Mouse (Mus musculus) heart, embryonic 11.5 days (tissue): ENCODE results near the gene Bcas3. TPM values are rescaled to one million over a fixed set of nuclear protein-coding genes. Genes with fewer than 3 reads are reported as not detected.

Source experiments
- ATAC-seq: fragments of 200-750 bp; cut with Nextera tagmentation; replicated peaks from 2 replicates; pipeline ENCODE4 v1.8.0; 2017; ENCODE audit warnings: moderate library complexity; ENCODE audit not compliant: insufficient number of reproducible peaks, low FRiP score, low TSS enrichment
- H3K27ac ChIP-seq: fragments of 300-500 bp; sonication (generic); 2 replicates; pipeline ENCODE4 v1.5.1; 2014; ENCODE audit warnings: mild to moderate bottlenecking, low read depth, low read length
- H3K27me3 ChIP-seq: fragments of 300-500 bp; sonication (generic); 2 replicates; pipeline ENCODE4 v1.6.1; 2014; ENCODE audit warnings: mild to moderate bottlenecking, low read length, mixed read lengths; ENCODE audit not compliant: control insufficient read depth, insufficient read depth
- H3K36me3 ChIP-seq: fragments of 300-500 bp; sonication (generic); 2 replicates; pipeline ENCODE4 v1.6.1; 2014; ENCODE audit warnings: mild to moderate bottlenecking, low read length, moderate library complexity, mixed read lengths; ENCODE audit not compliant: control insufficient read depth, insufficient read depth
- H3K4me1 ChIP-seq: fragments of 300-500 bp; sonication (generic); 2 replicates; pipeline ENCODE4 v1.6.1; 2014; ENCODE audit warnings: low read length; ENCODE audit not compliant: control insufficient read depth, insufficient read depth
- H3K4me2 ChIP-seq: fragments of 300-500 bp; sonication (generic); 2 replicates; pipeline ENCODE4 v1.6.1; 2014; ENCODE audit warnings: mild to moderate bottlenecking, moderate library complexity
- H3K4me3 ChIP-seq: fragments of 300-500 bp; sonication (generic); 2 replicates; pipeline ENCODE4 v1.5.1; 2014; ENCODE audit warnings: low read depth, low read length
- H3K9ac ChIP-seq: fragments of 300-500 bp; sonication (generic); 2 replicates; pipeline ENCODE4 v1.6.1; 2014; ENCODE audit warnings: mild to moderate bottlenecking, low read depth, low read length, moderate library complexity
- H3K9me3 ChIP-seq: fragments of 300-500 bp; sonication (generic); replicated peaks from 2 replicates; pipeline ENCODE4 v1.6.1; 2016; ENCODE audit warnings: low read length; ENCODE audit not compliant: control insufficient read depth
- WGBS: fragments of 180-500 bp; shearing (Covaris S2); extraction: QIAGEN DNeasy Blood & Tissue Kit; methylation state at CpG from one replicate; pipeline ENCODE4 v1.1.7; 2014; ENCODE audit not compliant: insufficient replicate concordance; 5-methylcytosine and 5-hydroxymethylcytosine counted together
- polyA plus RNA-seq: library from polyadenylated mRNA; unstranded; fragments of >200 nt; fragmentation: Nextera tagmentation; extraction: Ambion mirVana; gene quantifications from 2 replicates; pipeline ENCODE4 v1.2.1, GENCODE M21; 2014

Gene Bcas3
- polyA plus RNA-seq, 1 experiment from 2014 or later: 22.8 TPM

DNA sequence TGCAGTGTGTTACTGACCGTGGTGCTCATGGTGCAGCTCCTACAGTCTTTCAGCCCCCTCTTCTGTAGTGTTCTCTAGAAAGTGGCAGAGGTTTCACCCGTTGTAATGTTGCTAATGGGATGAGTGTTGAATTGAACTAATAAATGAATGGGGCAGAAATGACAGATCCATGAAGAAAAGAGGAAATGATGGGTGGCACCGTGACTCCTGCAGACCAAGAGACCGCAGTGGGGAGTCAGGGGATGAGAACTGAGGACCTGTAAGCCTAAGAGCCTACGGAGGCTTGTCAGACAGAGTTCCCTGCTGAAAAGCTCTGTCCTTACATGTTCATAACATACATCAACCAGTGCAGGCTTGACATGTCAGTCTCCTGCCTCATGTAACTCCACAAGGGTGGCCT is 336.3 kb downstream of the Bcas3 start:
- Histone ChIP-seq H3K9me3 (no peaks in the 10 kb centered on the region), H3K9ac (no peak overlapping the region), H3K4me3 (no peak overlapping the region), H3K4me2 (no peak overlapping the region), H3K36me3 (no peaks in the 10 kb centered on the region), H3K4me1 (peaks cover 22% of the 10 kb centered on the region), H3K27ac (no peak overlapping the region), H3K27me3 (peaks cover 7% of the 10 kb centered on the region)
- 86% methylated on average over 5 of the region's 5 CpGs for WGBS
- no peak for ATAC-seq

DNA sequence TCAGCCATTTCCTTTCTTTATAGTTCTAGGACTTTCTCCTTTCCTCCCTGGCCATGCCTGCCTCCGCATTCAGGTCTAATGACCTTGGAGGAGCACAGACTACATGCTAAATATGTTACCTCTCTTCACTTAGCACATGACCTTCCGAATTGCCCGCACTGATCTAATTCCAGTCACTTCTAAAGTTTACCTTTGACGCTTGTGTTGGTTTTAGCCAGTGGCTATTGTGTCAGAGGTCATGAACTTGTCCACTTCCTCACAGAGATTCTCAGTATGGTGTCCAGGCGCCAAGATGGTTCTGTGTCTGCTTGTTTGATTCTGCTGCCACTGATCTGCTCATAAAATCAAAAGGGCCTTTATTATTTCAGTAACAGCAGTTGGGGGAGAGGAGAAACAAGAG is 338.3 kb downstream of the Bcas3 start:
- H3K27me3 ChIP-seq: peaks cover 7% of the 10 kb centered on the region
- no peak overlapping the region for H3K9ac ChIP-seq
- no peaks in the 10 kb centered on the region for H3K9me3 ChIP-seq
- no peaks in the 10 kb centered on the region for H3K36me3 ChIP-seq
- no peak overlapping the region for H3K27ac ChIP-seq
- 55% methylated on average over 5 of the region's 5 CpGs for WGBS
- no peak for ATAC-seq
- H3K4me3 ChIP-seq: no peak overlapping the region
- no peak overlapping the region for H3K4me2 ChIP-seq
- H3K4me1 ChIP-seq: peaks cover 32% of the 10 kb centered on the region

DNA sequence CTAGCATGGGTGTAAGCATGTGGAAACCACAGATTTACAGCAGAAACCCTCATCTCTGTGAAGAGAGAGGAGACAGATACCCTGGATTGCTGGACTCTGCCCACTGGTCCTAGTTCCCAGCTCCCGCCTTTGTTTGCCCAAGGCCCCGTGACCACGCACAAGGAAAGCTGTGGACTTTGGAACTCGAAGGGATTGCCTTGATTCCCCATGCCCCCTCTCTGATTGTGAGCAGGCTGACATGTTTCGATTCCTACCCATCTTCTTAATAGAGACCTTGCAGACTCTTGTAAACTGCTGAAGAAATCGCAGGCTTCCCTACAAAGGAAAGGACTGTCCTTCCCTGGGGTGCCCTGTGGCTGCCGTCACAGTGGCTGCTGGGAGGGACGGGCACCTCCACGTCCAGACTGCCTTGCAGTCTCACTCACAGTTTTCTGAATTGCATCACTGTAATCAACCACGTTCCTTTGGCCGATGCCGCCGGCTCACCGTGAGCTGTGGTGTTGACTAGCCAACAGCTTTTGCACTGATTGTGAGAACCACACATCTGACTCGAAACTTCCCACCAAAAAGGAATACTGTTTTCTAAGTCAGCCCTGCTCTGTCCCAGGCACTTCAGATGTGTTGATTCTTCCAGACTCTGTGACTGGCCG is 342.8 kb downstream of the Bcas3 start:
- peaks cover 35% of the 10 kb centered on the region for H3K4me1 ChIP-seq
- H3K36me3 ChIP-seq: no peaks in the 10 kb centered on the region
- H3K4me3 ChIP-seq: no peak overlapping the region
- H3K27me3 ChIP-seq: no peaks in the 10 kb centered on the region
- ATAC-seq: no peak
- H3K9me3 ChIP-seq: no peaks in the 10 kb centered on the region
- H3K9ac ChIP-seq: no peak overlapping the region
- H3K4me2 ChIP-seq: peak overlapping the region; percentile 25; the same call in 1 of the 2 replicates
- 39% methylated on average over 16 of the region's 16 CpGs for WGBS
- H3K27ac ChIP-seq: no peak overlapping the region

DNA sequence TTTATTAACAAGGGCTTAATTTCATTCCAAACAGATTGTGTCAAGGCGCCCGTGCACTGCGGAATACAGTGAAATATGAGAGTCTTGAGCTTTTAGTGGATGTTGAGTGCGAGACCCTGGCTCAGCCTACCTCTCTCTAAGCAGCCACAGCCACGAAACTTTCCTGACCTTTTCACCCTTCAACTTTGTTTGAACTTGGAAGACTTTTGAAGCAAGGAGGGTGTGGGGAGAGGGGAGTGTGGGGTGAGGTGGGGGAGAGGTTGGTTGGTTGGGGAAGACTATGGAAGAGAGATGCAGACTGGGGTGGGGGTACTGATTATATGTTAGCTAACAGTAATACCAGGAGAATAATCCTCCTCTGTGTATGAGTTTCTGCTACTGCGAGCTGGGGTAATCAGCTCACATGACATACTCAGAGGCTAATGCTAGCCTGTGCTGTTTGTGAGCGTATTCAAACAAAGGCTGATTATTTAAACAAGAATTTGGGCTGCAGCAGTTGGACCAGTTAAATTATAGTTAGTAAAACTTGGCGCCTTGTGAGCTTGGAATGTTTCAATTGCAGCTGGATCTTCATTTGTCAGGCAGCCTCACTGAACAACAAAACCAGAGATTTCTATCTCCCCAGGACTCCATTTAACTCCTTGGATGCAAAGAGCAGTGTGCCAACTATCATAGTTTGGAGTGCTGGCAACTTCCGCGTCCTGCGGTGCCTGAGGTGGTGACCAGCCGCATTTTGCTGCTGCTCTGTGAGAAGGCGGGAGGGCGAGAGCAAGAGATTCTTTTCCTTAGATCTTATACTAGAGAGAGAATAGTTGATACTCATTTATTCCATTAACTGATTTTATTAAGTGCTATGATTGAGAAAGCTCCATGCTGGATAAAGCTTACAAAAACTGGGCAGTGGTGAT is 343.8 kb downstream of the Bcas3 start:
- no peak for ATAC-seq
- Histone ChIP-seq H3K4me2 (no peak overlapping the region), H3K27ac (no peak overlapping the region), H3K27me3 (no peaks in the 10 kb centered on the region), H3K9ac (no peak overlapping the region; the same call in 1 of the 2 replicates), H3K4me1 (peaks cover 32% of the 10 kb centered on the region), H3K4me3 (no peak overlapping the region), H3K9me3 (no peaks in the 10 kb centered on the region), H3K36me3 (no peaks in the 10 kb centered on the region)
- 55% methylated on average over 14 of the region's 14 CpGs for WGBS

DNA sequence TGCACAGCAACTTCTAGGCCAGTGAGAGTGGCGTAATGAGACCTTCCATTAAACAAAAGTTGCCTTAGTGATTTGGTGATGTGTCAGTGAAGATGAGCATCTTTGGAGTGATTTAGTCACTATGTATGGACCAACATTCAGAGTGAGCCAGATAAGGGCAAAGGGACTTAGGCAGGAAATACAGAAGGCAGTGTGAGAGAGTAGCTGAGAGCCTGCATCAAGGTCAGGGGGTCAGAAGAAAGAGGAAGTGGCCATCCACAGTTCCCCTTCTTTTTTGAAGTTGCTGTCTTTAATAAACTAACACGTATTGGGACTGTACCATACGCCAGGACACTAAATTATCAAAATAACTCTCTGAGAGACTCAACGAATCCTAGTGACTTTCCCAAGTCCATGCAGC is 344.5 kb downstream of the Bcas3 start:
- no peak for ATAC-seq
- H3K9ac ChIP-seq: no peak overlapping the region
- H3K36me3 ChIP-seq: no peaks in the 10 kb centered on the region
- WGBS: 70% methylated on average over 4 of the region's 4 CpGs
- no peak overlapping the region for H3K4me3 ChIP-seq
- no peaks in the 10 kb centered on the region for H3K9me3 ChIP-seq
- no peak overlapping the region for H3K27ac ChIP-seq
- peaks cover 32% of the 10 kb centered on the region for H3K4me1 ChIP-seq
- no peaks in the 10 kb centered on the region for H3K27me3 ChIP-seq
- H3K4me2 ChIP-seq: no peak overlapping the region

DNA sequence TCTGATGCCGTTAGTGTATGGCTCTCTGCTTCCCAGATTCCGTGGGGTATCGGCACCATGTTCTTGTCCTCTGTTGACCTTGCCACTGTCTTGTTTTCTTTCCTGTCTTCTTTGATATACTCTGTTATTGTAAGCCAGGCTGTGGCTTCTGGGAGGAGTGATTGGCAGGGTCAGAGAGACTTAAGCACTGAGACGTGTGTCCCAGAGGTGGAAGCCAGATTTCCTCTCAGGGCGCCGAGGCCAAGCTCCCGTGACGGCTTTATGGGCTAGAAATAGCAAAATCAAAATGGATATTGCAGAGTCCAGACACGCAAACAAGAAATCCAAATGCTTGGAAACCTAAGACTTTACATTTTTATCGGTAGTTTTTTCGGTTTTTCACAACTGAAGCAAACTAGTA is 345.3 kb downstream of the Bcas3 start:
- Histone ChIP-seq H3K4me1 (peaks cover 32% of the 10 kb centered on the region), H3K9ac (no peak overlapping the region), H3K36me3 (no peaks in the 10 kb centered on the region), H3K9me3 (no peaks in the 10 kb centered on the region), H3K4me2 (no peak overlapping the region), H3K27ac (no peak overlapping the region), H3K4me3 (no peak overlapping the region), H3K27me3 (no peaks in the 10 kb centered on the region)
- WGBS: 51% methylated on average over 11 of the region's 11 CpGs
- ATAC-seq: no peak

DNA sequence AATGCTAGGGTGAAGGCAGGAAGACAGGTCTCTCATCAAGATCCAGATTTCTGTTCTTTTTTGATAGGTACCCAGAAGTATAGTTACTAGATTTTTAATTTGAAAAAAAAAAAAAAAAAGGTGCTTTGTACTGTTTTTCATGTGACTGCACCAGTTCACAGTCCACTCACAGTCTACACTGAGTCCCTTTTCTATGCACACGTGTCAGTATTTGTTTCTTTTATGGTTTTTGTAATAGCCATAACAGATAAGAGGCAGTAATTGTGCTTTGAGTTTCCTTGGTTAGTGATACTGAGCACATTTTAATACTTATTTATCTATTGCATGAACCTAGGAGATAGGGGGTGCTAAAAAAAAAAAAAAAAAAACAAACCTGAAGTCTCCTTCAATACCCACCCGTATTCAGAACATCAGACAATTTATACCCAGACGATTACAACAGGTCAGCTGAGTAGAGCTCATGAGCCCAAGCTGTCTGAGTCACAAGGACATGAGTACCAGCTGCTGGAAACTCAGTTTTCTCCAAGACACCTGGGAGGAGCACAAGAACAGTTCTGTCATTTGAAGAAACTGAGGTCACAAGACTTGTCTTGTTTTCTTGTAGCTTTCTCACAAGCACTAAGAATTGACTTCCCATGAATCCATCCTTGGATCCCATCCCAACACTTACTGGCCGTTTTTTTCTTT is 351.2 kb downstream of the Bcas3 start:
- Histone ChIP-seq H3K9ac (no peak overlapping the region), H3K9me3 (no peaks in the 10 kb centered on the region), H3K36me3 (no peaks in the 10 kb centered on the region), H3K4me3 (no peak overlapping the region), H3K27me3 (0 out of 2 replicates have a peak, but pooled peaks cover 1% of the 10 kb centered on the region), H3K27ac (no peak overlapping the region), H3K4me1 (no peaks in the 10 kb centered on the region), H3K4me2 (no peak overlapping the region)
- 66% methylated on average over 4 of the region's 4 CpGs for WGBS
- ATAC-seq: no peak

DNA sequence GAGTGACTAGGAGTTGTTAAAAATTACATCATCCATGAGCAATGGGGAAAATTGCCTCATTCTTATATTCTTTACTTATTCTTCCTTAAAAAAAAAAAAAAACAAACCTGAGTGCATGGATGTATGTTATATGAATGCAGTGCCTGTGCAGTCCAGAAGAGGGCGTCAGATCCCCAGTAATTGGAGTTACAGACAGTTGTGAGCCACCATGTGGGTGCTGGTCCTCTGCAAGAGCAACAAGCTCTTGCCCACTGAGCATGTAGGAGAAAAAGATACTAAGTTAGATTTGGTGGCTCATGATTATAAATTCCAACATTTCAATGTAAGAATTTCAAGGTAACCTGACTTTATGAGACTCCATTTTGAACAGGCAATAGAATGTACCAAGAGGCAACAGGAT is 353.7 kb downstream of the Bcas3 start:
- no peaks in the 10 kb centered on the region for H3K36me3 ChIP-seq
- no peak overlapping the region for H3K27ac ChIP-seq
- 14% methylated on average over 1 of the region's 1 CpGs for WGBS
- H3K4me1 ChIP-seq: no peaks in the 10 kb centered on the region
- H3K9ac ChIP-seq: no peak overlapping the region
- H3K9me3 ChIP-seq: no peaks in the 10 kb centered on the region
- 0 out of 2 replicates have a peak, but pooled peaks cover 2% of the 10 kb centered on the region for H3K27me3 ChIP-seq
- ATAC-seq: no peak
- no peak overlapping the region for H3K4me3 ChIP-seq
- no peak overlapping the region for H3K4me2 ChIP-seq
